In the genomic region with DNA sequence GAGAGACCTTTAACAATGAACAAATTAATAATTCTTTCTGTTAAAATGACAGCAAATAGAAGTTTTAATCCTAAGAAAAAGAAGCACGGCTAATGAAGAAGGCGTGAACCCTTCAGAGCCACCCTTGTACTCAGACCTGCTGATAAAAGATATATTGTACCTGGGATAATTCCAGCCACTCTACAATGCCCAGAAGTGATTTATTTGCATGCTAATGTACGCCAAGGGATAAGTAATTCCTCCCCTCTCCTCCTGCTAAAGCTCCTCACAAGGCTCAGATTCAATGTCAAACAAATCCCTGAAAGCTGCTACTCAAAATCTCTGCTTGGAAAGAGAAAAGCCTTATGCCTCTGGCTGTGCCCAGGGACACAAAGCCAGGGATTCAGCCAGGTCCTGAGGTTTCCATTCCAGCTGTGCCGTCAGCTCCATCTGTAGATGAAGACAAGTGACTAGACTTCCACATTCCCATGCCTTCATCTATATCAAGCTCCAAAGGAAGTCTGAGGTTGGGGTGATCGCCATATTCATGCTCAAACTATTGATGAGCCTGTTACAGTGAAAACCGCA, we compare ENCODE assay signal across 22 mouse cellular contexts.
A peak's percentile ranks its signal among the peaks of the same experiment; 100 is the strongest.
DNase-seq lines count a peak whose midpoint lies in the region; ATAC-seq and TF ChIP-seq lines count a peak whose summit lies in the region.
"Had no signal": no experiment of that assay in that cellular context is flagged by ENCODE, and none has a peak within 500 bp of the region (broad histone marks: within the 10 kb centered on the region; RNA-seq: fewer than 3 reads in every experiment).

No protein-coding gene starts in this region.

- peak; percentile 41 for DNase-seq in brain, embryonic 14.5 days (ENCODE audit: low read depth)
- no peak for DNase-seq in midbrain, embryonic 10.5 days (ENCODE audit: low spot score)
- DNase-seq in midbrain, embryonic 14.5 days = peak; percentile 54
- no peak for DNase-seq in embryonic facial prominence, embryonic 10.5 days (ENCODE audit: low spot score)
- DNase-seq in heart, postnatal 25 days (ENCODE audit: low spot score) = no peak
- no peak for DNase-seq in left cerebral cortex, postnatal 14 days (ENCODE audit: low spot score in 2 of 2)
- DNase-seq: adrenal gland, postnatal 14 days; cerebellum, adult 11 months; cerebellum, adult 8-10 months; cerebellum, postnatal 14 days; embryo, embryonic 11 days; gastrocnemius, postnatal 14 days; heart, postnatal 4 days had no signal

- no peak for TF ChIP-seq POLR2A in brain, embryonic 14.5 days (IDR thresholded peaks at IDR 0.05; ENCODE audit: borderline replicate concordance, extremely low read depth, insufficient read depth, insufficient read length, poor library complexity, severe bottlenecking)

- H3K27ac ChIP-seq in midbrain, embryonic 10.5 days (replicated peaks) = peak overlapping the region; percentile 42
- no peak overlapping the region; the same call in 1 of the 2 replicates for H3K27ac ChIP-seq in midbrain, embryonic 14.5 days (replicated peaks; ENCODE audit: low read depth, low read length)
- H3K27ac ChIP-seq in neural tube, embryonic 13.5 days (replicated peaks) = no peak overlapping the region; the same call in 1 of the 2 replicates
- H3K27ac ChIP-seq in embryonic facial prominence, embryonic 10.5 days (replicated peaks) = no peak overlapping the region
- H3K27ac ChIP-seq: embryonic facial prominence, embryonic 12.5 days; hindbrain, embryonic 12.5 days had no signal

- H3K4me2 ChIP-seq in midbrain, embryonic 14.5 days (ENCODE audit: low read length) = 0 out of 2 replicates have a peak overlapping the region, but pooled peaks have one; percentile 16
- H3K4me2 ChIP-seq in neural tube, embryonic 13.5 days = no peak overlapping the region
- H3K4me2 ChIP-seq: embryonic facial prominence, embryonic 12.5 days; heart, embryonic 12.5 days; hindbrain, embryonic 12.5 days had no signal

- no peak overlapping the region for H3K4me3 ChIP-seq in midbrain, embryonic 10.5 days
- H3K4me3 ChIP-seq in midbrain, embryonic 14.5 days (replicated peaks; ENCODE audit: low read depth, low read length) = no peak overlapping the region
- no peak overlapping the region for H3K4me3 ChIP-seq in neural tube, embryonic 13.5 days
- no peak overlapping the region for H3K4me3 ChIP-seq in embryonic facial prominence, embryonic 10.5 days
- H3K4me3 ChIP-seq: embryonic facial prominence, embryonic 12.5 days; heart, embryonic 12.5 days; hindbrain, embryonic 12.5 days had no signal

- 63% methylated on average over 6 of the region's 6 CpGs for WGBS in midbrain, embryonic 10.5 days
- 32% methylated on average over 6 of the region's 6 CpGs for WGBS in midbrain, embryonic 14.5 days
- 57% methylated on average over 6 of the region's 6 CpGs for WGBS in neural tube, embryonic 13.5 days
- WGBS in embryonic facial prominence, embryonic 10.5 days = 73% methylated on average over 6 of the region's 6 CpGs

- H3K27me3 ChIP-seq in midbrain, embryonic 10.5 days (ENCODE audit: low read depth, poor library complexity, severe bottlenecking) = no peaks in the 10 kb centered on the region
- H3K27me3 ChIP-seq in midbrain, embryonic 14.5 days (ENCODE audit: control insufficient read depth, insufficient read depth, low read length) = no peaks in the 10 kb centered on the region
- H3K27me3 ChIP-seq in neural tube, embryonic 13.5 days = no peaks in the 10 kb centered on the region
- no peaks in the 10 kb centered on the region for H3K27me3 ChIP-seq in embryonic facial prominence, embryonic 10.5 days (replicated peaks; ENCODE audit: low read depth, poor library complexity, severe bottlenecking)
- H3K27me3 ChIP-seq: CH12.LX; embryonic facial prominence, embryonic 12.5 days; heart, embryonic 12.5 days; hindbrain, embryonic 12.5 days; Patski had no signal

- TF ChIP-seq CTCF in brain, embryonic 14.5 days (IDR thresholded peaks at IDR 0.05; ENCODE audit: borderline replicate concordance, extremely low read depth, insufficient read depth, insufficient read length) = no peak

- H3K4me1 ChIP-seq in midbrain, embryonic 10.5 days = peaks cover 7% of the 10 kb centered on the region
- no peaks in the 10 kb centered on the region for H3K4me1 ChIP-seq in midbrain, embryonic 14.5 days (ENCODE audit: control insufficient read depth, insufficient read depth, low read length)
- H3K4me1 ChIP-seq in neural tube, embryonic 13.5 days (replicated peaks) = peaks cover 5% of the 10 kb centered on the region
- no peaks in the 10 kb centered on the region for H3K4me1 ChIP-seq in embryonic facial prominence, embryonic 10.5 days
- H3K4me1 ChIP-seq: embryonic facial prominence, embryonic 12.5 days; heart, embryonic 12.5 days; hindbrain, embryonic 12.5 days had no signal

- H3K36me3 ChIP-seq in midbrain, embryonic 10.5 days = no peaks in the 10 kb centered on the region
- H3K36me3 ChIP-seq in midbrain, embryonic 14.5 days (ENCODE audit: control insufficient read depth, insufficient read depth, low read length) = no peaks in the 10 kb centered on the region
- no peaks in the 10 kb centered on the region for H3K36me3 ChIP-seq in neural tube, embryonic 13.5 days
- no peaks in the 10 kb centered on the region for H3K36me3 ChIP-seq in embryonic facial prominence, embryonic 10.5 days (replicated peaks)
- H3K36me3 ChIP-seq: embryonic facial prominence, embryonic 12.5 days; heart, embryonic 12.5 days; hindbrain, embryonic 12.5 days had no signal

- no peak overlapping the region for H3K9ac ChIP-seq in midbrain, embryonic 14.5 days (replicated peaks; ENCODE audit: low read length)
- no peak overlapping the region for H3K9ac ChIP-seq in neural tube, embryonic 13.5 days
- H3K9ac ChIP-seq: embryonic facial prominence, embryonic 12.5 days; heart, embryonic 12.5 days; hindbrain, embryonic 12.5 days had no signal

- peak; percentile 48; the same call in 1 of the 2 replicates for ATAC-seq in midbrain, embryonic 14.5 days (ENCODE audit: low FRiP score, low TSS enrichment)
- ATAC-seq in neural tube, embryonic 13.5 days (ENCODE audit: low read depth) = 0 out of 2 replicates have a peak, but pooled peaks have one; percentile 47
- ATAC-seq: activated CD4-positive, CD25-positive, alpha-beta regulatory T cell, adult 4 months; forebrain, embryonic 16.5 days; hindbrain, embryonic 16.5 days; Patski had no signal

- intact Hi-C loops in heart, postnatal 25 days (cut with DNase I) = no loop called here
- intact Hi-C loops in left cerebral cortex, postnatal 14 days (cut with DNase I) = no loop called here

- no peaks in the 10 kb centered on the region for H3K9me3 ChIP-seq in midbrain, embryonic 10.5 days (replicated peaks)
- H3K9me3 ChIP-seq in midbrain, embryonic 14.5 days (ENCODE audit: control insufficient read depth, low read length) = no peaks in the 10 kb centered on the region
- H3K9me3 ChIP-seq in neural tube, embryonic 13.5 days = no peaks in the 10 kb centered on the region
- H3K9me3 ChIP-seq in embryonic facial prominence, embryonic 10.5 days = no peaks in the 10 kb centered on the region
- H3K9me3 ChIP-seq: embryonic facial prominence, embryonic 12.5 days; heart, embryonic 12.5 days; hindbrain, embryonic 12.5 days had no signal

Comparison
In these comparisons a context has a peak if more than half of its experiments do, and no peak if none do; other contexts are left out.
1. DNase-seq: peak in brain, embryonic 14.5 days (single experiment) and midbrain, embryonic 14.5 days (single experiment); none in midbrain, embryonic 10.5 days (single experiment), embryonic facial prominence, embryonic 10.5 days (single experiment), heart, postnatal 25 days (single experiment) and left cerebral cortex, postnatal 14 days (0 of 2).